Mouse (Mus musculus) lung, postnatal 0 days (tissue): Measurements from ENCODE around the gene Srsf9. TPM values are rescaled to one million over a fixed set of nuclear protein-coding genes. Genes with fewer than 3 reads are reported as not detected.

Experiments
- ATAC-seq: fragments of 200-750 bp; cut with Nextera tagmentation; 2 replicates; pipeline ENCODE4 v1.8.0; 2017; ENCODE audit warnings: moderate library complexity
- DNase-seq: peaks from one replicate; pipeline ENCODE4 v3.0.0-alpha.2; 2016; ENCODE audit warnings: low spot score
- H3K27ac ChIP-seq: fragments of 300-500 bp; sonication (generic); 2 replicates; pipeline ENCODE4 v1.5.1; 2014; ENCODE audit warnings: antibody characterized with exemption, mild to moderate bottlenecking, low read length, mixed read lengths
- H3K27me3 ChIP-seq: fragments of 300-500 bp; sonication (generic); replicated peaks from 2 replicates; pipeline ENCODE4 v1.6.1; 2014; ENCODE audit warnings: low read length, mixed read lengths; ENCODE audit not compliant: insufficient read depth
- H3K36me3 ChIP-seq: fragments of 300-500 bp; sonication (generic); 2 replicates; pipeline ENCODE4 v1.6.1; 2014; ENCODE audit warnings: low read length, mixed read lengths; ENCODE audit not compliant: insufficient read depth
- H3K4me1 ChIP-seq: fragments of 300-500 bp; sonication (generic); 2 replicates; pipeline ENCODE4 v1.6.1; 2014; ENCODE audit warnings: antibody characterized with exemption, low read depth, low read length, mixed read lengths; ENCODE audit not compliant: insufficient read depth
- H3K4me2 ChIP-seq: fragments of 300-500 bp; sonication (generic); replicated peaks from 2 replicates; pipeline ENCODE4 v1.6.1; 2014; ENCODE audit warnings: low read depth, mild to moderate bottlenecking, low read length, moderate library complexity, mixed read lengths
- H3K4me3 ChIP-seq: fragments of 300-500 bp; sonication (generic); 2 replicates; pipeline ENCODE4 v1.5.1; 2014; ENCODE audit warnings: low read depth, low read length
- H3K9ac ChIP-seq: fragments of 300-500 bp; sonication (generic); replicated peaks from 2 replicates; pipeline ENCODE4 v1.6.1; 2014; ENCODE audit warnings: low read depth, mild to moderate bottlenecking
- H3K9me3 ChIP-seq: fragments of 300-500 bp; sonication (generic); 2 replicates; pipeline ENCODE4 v1.6.1; 2016; ENCODE audit warnings: low read length, mixed read lengths
- CTCF ChIP-seq: IDR thresholded peaks from 2 replicates; pipeline ENCODE4 v1.5.1; 2016; ENCODE audit warnings: antibody characterized with exemption, mild to moderate bottlenecking
- EP300 ChIP-seq: IDR thresholded peaks from 2 replicates; pipeline ENCODE4 v1.6.1; 2016; ENCODE audit warnings: antibody characterized with exemption, mild to moderate bottlenecking, control low read depth
- WGBS: fragments of 180-500 bp; shearing (Covaris S2); extraction: QIAGEN DNeasy Blood & Tissue Kit; methylation state at CpG from one replicate; pipeline ENCODE4 v1.1.7; 2014; 5-methylcytosine and 5-hydroxymethylcytosine counted together
- polyA plus RNA-seq: library from polyadenylated mRNA; unstranded; fragments of >200 nt; fragmentation: Nextera tagmentation; extraction: Ambion mirVana; gene quantifications from 2 replicates; pipeline ENCODE4 v1.2.1, GENCODE M21; 2015

Srsf9 gene
- polyA plus RNA-seq, 1 experiment from 2014 or later, result 140 TPM

DNA sequence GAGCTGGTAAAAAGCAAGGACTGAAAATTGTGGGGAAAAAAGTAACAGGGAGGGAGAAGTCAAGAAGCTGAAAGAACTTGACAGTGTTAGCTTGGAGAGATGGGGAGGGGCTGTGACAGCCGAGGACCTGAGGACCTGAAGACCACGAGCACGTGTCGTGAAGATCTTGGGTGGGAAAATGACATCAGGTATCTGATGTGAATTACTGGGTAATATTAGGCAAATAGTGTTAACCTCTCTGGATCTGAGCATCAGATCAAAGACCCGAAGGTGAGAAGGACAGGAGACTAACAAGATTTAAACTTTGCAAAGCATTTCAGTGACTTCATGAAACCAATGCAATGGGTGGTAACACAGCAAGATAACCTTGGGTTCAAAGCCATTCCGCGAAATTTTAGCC, 13.0 kb downstream of the Srsf9 start:
- WGBS, result 13% methylated on average over 7 of the region's 7 CpGs
- H3K36me3 ChIP-seq, result 0 out of 2 replicates have a peak, but pooled peaks cover 9% of the 10 kb centered on the region
- no peaks in the 10 kb centered on the region for H3K27me3 ChIP-seq
- TF ChIP-seq EP300 (no peak), CTCF (no peak)
- no peak for DNase-seq
- peak overlapping the region; percentile 84; the same call in 1 of the 2 replicates for H3K4me2 ChIP-seq
- H3K4me3 ChIP-seq, result peak overlapping the region; percentile 87
- no peak overlapping the region for H3K27ac ChIP-seq
- ATAC-seq, result no peak
- H3K4me1 ChIP-seq, result no peaks in the 10 kb centered on the region
- no peak overlapping the region; the same call in 1 of the 2 replicates for H3K9ac ChIP-seq
- H3K9me3 ChIP-seq, result no peaks in the 10 kb centered on the region

DNA sequence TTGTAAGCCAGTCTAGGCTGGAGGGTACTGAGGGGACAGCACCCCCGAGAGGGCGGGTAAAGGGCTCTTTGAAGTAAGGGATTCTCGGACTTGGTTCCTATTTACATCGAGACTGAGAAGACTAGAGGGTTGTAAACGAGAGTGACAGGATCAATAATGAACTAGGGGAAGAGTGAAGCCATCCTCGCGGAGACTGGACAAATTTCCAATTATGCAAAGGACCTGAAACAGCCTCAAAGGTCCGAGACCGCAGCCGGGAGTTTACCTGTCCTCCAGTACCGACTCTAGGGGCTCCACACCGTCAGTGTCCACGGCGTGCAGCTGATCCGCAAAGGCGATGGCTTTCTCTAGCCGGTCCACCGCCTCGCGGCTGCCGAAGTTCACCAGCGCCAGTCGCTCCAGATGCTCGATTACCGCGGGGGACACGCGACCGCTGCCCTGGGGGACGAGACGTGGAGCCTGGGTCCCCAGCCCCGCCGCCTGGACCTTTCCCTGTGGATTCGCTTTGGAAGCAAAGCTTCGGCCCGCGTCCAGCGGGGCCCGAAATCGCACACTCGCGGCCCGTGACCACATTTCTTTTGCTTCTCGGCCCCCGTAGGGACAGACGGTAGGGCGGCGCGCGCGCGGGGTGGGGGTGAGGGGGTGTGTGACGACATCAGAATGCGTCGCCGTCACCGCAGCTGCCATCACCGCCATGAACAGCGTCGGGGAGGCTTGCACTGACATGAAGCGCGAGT, 13.8 kb downstream of the Srsf9 start, which contains the start of the genes Gatc and Triap1:
Gatc (minus strand) TSS at position 602 of the 737 bp plus-strand sequence.
Triap1 (plus strand) TSS at position 649 of the 737 bp plus-strand sequence.
- Histone ChIP-seq H3K4me1 (no peaks in the 10 kb centered on the region), H3K36me3 (0 out of 2 replicates have a peak, but pooled peaks cover 13% of the 10 kb centered on the region), H3K4me2 (peak within 1 kb of the TSS; percentile 84), H3K27me3 (no peaks in the 10 kb centered on the region), H3K9ac (peak within 1 kb of the TSS; percentile 89), H3K9me3 (no peaks in the 10 kb centered on the region), H3K4me3 (peak within 1 kb of the TSS; percentile 87), H3K27ac (peak within 1 kb of the TSS; percentile 76)
- WGBS, result 1% methylated on average over 60 of the region's 62 CpGs
- ATAC-seq (peak; percentile 98), DNase-seq (peak; percentile 93)
- TF ChIP-seq CTCF (peak; percentile 14; the same call in 1 of the 2 replicates), EP300 (no peak)

DNA sequence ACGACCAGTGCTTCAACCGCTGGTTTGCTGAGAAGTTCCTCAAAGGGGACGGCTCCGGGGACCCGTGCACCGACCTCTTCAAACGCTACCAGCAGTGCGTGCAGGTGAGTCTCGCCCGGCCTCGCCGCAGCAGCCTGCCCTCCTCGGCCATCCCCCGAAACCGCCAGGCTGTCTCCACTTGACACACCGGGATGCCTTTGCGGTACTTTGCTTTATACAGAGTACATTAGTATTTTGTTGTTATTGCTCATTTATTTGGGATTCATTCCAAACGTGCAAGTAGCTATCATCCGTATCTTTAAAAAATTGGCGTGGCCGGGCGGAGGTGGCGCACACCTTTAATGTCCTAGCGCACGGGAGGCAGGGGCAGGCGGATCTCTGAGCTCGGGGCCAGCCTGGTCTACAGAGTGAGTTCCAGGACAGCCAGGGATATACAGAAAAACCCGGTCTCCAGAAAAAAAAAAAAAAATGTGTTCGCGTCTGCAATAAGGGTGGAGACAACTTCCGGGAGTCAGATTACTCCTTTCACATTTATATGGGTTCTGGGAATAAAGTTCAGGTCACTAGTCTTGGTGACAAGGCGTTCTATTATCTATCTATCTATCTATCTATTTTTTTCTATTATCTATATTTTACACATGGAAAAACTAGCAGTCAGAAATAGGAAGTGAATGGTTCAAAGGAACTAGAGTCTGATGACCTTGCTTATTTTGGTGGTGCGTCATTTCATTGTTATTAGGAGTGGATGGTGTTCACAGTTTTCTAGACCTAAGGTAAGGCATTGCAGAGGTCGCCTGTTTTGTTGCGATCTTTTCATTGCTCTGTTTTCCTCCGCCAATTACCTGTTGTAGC, 14.6 kb downstream of the Srsf9 start:
- Histone ChIP-seq H3K27ac (peak overlapping the region; percentile 76), H3K27me3 (no peaks in the 10 kb centered on the region), H3K9me3 (no peaks in the 10 kb centered on the region), H3K9ac (peak overlapping the region; percentile 89), H3K4me1 (no peaks in the 10 kb centered on the region), H3K4me3 (peak overlapping the region; percentile 87), H3K4me2 (peak overlapping the region; percentile 84), H3K36me3 (0 out of 2 replicates have a peak, but pooled peaks cover 13% of the 10 kb centered on the region)
- DNase-seq (peak; percentile 18), ATAC-seq (peak; percentile 57; the same call in 1 of the 2 replicates)
- TF ChIP-seq CTCF, result no peak
- WGBS, result 10% methylated on average over 35 of the region's 36 CpGs

DNA sequence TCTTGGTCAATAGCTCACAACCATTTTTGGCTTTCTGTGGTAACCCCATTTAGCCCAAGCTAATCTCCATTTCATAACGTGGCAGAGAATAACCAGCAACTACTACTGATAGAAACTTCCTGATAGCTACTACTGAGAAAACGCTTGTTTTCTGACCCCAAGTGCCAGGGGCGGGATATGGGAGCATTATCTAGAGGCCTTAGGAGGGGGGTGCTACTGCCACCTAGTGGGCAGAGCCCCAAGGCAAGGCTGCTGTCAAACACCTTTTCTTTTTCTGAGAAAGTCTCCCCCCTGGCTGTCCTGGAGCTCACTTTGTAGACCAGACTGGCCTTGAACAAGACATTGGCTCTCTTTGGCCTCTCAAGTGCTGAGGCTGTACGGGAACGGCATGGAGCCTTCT, 20.6 kb downstream of the Srsf9 start:
- DNase-seq, result peak; percentile 90
- WGBS, result 0% methylated on average over 5 of the region's 5 CpGs

DNA sequence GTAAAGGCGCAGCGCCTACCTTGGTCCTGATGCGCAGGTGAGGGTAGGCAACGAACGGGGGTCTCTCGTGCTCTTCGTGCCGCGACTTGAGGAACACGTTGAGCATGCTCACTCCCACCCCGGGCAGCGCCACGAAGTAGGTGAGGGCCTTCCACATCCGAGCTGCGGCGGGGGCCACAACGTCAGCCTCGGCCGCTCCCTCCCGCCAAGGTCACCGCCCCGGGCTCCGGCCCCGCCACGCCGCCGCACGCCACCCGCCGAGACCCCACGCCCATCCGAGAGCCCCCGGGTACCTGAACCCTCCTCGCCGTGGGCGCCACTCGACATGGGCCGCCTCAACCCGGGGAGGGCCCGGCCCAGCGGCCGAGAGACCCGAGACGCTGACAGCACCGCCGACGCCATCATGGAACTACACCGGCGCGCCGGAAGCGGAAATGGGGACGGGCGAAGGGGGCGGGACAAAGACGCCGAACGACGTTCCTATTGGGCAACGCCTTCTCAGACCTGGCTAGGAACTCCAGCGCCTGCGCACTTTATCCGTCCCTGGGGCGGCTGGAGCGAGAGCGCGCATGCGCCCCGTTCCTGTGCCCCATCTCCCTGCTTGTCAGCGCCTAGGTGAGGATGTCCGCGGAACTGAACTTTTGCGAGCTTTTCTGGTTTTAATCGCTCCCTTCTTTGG, 21.7 kb downstream of the Srsf9 start, which contains the start of gene Cox6a1:
Cox6a1 (minus strand) TSS at position 436 of the 679 bp plus-strand sequence.
- Histone ChIP-seq H3K27ac (0 out of 2 replicates have a peak within 1 kb of the TSS, but pooled peaks have one; percentile 43), H3K4me1 (peaks cover 7% of the 10 kb centered on the region; the same call in 1 of the 2 replicates), H3K4me3 (peak within 1 kb of the TSS; percentile 83), H3K9ac (peak within 1 kb of the TSS; percentile 83), H3K9me3 (no peaks in the 10 kb centered on the region), H3K4me2 (peak within 1 kb of the TSS; percentile 88), H3K36me3 (0 out of 2 replicates have a peak, but pooled peaks cover 13% of the 10 kb centered on the region), H3K27me3 (no peaks in the 10 kb centered on the region)
- ATAC-seq (peak; percentile 98), DNase-seq (peak; percentile 99)
- TF ChIP-seq CTCF (peak; percentile 42; the same call in 1 of the 2 replicates), EP300 (no peak)
- WGBS, result 0% methylated on average over 50 of the region's 74 CpGs

More for the DNA sequence above, 20.6 kb downstream of the Srsf9 start:
- peak overlapping the region; percentile 83; the same call in 1 of the 2 replicates for H3K4me3 ChIP-seq
- 0 out of 2 replicates have a peak overlapping the region, but pooled peaks have one; percentile 0 for H3K9ac ChIP-seq
- 0 out of 2 replicates have a peak, but pooled peaks cover 13% of the 10 kb centered on the region for H3K36me3 ChIP-seq
- no peak overlapping the region for H3K27ac ChIP-seq
- peaks cover 7% of the 10 kb centered on the region; the same call in 1 of the 2 replicates for H3K4me1 ChIP-seq
- TF ChIP-seq CTCF (peak; percentile 88), EP300 (no peak; the same call in 1 of the 2 replicates)
- no peaks in the 10 kb centered on the region for H3K27me3 ChIP-seq
- peak; percentile 63 for ATAC-seq
- H3K4me2 ChIP-seq, result peak overlapping the region; percentile 88
- no peaks in the 10 kb centered on the region for H3K9me3 ChIP-seq
